Mouse (Mus musculus) cerebellum, adult 11-12 months (tissue): ENCODE data around the gene Zfp324.
A peak's percentile ranks its signal among the peaks of the same experiment; 100 is the strongest.

Source experiments
- DNase-seq: peaks from one replicate; pipeline ENCODE4 v3.0.0; 2022

Zfp324 gene

GRCm38 (mm10) chr7:12970906-12971305, 5.3 kb downstream of the Zfp324 start:
- no peak for DNase-seq

DNA sequence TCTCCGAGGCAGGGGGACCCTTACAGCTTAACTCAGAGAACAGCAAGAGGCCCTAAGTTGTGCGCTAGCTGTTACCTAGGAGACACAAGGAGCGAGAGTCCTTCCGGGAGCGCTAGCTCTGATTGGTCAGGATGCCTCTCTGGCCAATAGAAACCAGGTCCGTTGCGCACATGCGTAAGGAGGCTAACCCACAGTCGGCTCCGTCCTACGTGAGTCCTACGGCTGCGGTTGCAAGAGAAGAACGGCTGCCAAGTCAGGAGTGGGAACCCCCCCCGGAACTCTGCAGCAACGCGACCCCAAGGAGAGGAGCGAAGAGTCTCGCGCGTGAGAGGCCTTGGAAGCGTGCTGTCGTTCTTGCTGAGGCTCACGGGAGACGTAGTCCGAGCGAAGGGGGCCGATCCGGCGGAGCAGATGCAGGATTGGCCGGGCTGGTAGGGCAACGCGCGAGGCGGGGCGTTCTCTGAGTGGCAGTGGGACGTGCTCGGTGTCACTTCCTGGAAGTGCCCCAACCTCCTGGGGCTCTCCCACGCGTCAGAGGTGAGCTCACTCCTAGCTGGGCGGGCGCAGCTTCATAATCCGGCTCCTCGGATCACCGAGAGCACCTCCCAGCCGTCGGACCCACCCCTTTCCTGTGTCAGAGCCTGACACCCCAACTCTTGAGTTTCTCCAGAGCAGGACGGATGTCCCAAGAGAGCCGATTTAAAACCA, 12.2 kb downstream of the Zfp324 start, which contains the start of gene Zfp446:
Gene Zfp446, plus strand, starts transcription at position 167 of the 708 bp plus-strand sequence.
- peak; percentile 99 for DNase-seq

GRCm38 (mm10) chr7:12978931-12979722, 13.5 kb downstream of the Zfp324 start:
- DNase-seq, result peak; percentile 69

DNA sequence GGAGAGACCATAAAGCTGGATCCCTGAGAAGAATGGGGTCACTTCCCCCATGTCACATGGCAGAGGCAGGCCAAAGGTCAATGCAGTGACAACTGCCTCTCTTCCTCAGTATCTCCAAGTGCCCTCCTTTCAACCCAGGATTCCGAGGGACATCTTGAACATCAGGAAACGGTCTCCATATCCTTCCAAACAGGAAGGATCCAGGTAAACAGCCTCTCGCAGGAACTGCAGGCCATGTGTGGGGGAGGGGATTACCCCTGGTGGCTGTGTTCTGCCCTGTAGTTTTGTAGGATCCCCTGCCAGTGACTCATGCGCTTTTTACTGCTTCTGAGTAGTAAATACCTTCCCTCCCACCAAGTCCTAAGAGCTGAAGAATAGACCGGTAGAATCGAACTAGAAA, 14.1 kb downstream of the Zfp324 start:
- DNase-seq, result peak; percentile 56

- no peak for DNase-seq
Measured at GRCm38 (mm10) chr7:12980291-12980690, 14.7 kb downstream of the Zfp324 start.

DNA sequence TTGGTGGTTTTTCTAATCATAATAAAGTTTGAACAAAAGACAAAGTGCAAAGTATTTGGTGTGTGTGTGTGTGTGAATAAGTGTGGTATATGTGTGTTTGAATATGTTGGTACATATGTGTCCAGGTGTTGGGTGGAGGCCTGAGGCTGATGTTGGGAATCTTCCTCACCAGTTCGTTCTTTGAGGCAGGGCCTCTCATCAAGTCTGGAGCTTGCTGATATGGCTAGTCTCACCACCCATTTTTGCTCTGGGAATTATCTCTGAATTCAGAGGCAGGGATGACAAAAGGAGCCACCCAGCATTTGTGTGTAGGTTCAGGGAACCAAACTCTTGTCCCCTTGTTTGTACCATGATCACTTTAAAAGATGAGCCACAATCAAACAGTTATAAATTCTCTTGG, 20.1 kb downstream of the Zfp324 start:
- no peak for DNase-seq

GRCm38 (mm10) chr7:12986906-12987305, 21.3 kb downstream of the Zfp324 start:
- DNase-seq, result no peak

- DNase-seq, result no peak
Measured at GRCm38 (mm10) chr7:12987409-12988189, 22.0 kb downstream of the Zfp324 start.

DNA sequence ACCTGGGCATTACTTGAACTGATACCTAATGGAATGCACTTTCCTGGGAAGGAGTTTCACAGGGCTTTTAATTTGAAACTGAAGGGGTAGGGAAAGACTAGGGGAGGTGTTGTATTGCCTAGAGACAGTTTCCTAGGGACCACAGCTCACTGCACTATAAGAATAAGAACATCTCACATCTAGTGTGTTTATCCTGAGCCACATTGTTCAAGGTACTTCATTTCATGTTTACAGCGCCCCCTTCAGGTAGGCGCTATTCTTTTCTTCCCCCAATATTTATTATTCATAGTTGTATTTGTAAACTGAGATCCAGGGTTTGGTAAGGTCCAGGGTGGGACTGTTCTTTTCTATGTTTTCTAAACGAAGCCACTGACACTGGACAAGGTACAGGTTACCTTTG, 26.6 kb downstream of the Zfp324 start:
- no peak for DNase-seq

- no peak for DNase-seq
Measured at GRCm38 (mm10) chr7:12993148-12993547, 27.5 kb downstream of the Zfp324 start.

- DNase-seq, result no peak
Measured at GRCm38 (mm10) chr7:12995862-12996261, 30.2 kb downstream of the Zfp324 start.

DNA sequence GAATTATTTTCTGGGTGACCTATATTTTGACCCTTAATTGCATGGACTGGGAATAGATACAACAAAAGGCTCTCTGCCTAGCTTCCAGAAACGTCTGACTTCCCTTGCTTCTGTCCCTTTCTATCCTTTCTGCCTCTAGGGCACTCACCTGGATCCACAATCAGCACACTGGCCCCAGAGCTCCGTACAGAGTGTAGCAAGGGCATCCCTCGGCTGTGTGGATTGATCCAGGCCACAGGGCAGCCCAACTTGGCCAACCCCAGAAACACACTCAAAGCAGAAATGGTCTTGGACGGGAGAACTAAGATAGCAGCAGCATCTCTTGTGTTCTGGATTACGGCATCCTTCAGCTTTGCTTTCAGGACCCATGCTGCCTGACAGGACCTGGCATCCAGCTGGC, 31.6 kb downstream of the Zfp324 start:
- DNase-seq, result no peak

- DNase-seq, result no peak
Measured at GRCm38 (mm10) chr7:12998053-12998452, 32.4 kb downstream of the Zfp324 start, which contains the start of gene Slc27a5. TSS of gene Slc27a5 (minus strand) at chr7:12998192.

DNA sequence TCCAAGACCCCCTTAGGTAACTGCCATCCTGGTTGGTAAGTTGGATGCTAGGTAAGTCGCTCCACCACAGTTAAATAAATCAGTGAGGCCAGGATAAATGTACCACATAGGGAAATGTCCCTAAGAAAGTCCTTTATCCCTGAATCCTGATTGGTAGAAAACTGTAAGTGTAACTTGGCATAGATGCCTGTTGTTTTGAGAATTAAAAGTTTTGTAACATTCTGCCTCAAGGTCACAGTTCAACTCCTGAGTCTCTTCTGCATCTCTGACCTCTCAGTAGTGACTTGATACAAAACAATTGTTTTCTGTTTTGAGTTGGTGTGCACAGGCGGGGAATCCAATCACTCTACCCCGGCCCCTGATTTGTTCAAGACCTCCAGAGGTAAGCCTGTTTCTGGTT, 33.2 kb downstream of the Zfp324 start, which contains the start of gene Trim28:
Gene Trim28, plus strand, starts transcription at position 264 of the 400 bp plus-strand sequence.
- DNase-seq, result no peak

DNA sequence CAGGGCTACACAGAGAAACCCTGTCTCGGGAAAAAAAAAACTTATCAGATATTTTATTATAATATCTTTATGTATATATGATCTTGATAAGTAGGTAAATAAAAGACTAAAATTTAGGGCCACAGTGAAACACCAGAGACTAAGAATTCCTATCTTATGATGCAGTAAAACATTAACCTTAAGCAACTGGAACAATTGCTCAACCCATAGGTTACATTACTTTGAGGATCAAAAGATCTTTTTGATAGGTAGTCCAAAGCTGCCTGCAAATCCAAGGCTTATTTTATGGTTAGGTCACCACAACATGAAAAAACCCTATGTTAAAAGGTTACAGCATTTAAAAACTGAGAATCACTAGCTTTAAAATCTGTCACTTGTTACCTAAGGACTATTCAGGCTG, 35.9 kb downstream of the Zfp324 start:
- no peak for DNase-seq

DNA sequence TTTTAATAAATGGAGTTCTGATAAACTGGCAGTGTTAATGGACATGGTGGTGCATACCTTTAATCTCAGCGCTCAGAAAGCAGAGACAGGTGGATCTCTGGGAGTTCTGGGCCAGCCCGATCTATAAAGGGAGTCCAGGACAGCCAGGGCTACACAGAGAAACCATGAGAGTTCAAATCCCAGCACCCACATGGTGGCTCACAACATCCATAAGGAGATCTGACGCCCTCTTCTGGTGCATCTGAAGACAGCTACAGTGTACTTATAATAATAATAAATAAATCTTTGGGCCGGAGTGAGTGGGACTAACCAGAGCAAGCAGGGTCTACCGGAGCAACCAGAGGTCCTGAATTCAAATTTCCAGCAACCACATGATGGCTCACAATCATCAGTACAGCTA, 37.7 kb downstream of the Zfp324 start:
- no peak for DNase-seq

- no peak for DNase-seq
Measured at GRCm38 (mm10) chr7:13006011-13006410, 40.4 kb downstream of the Zfp324 start.

GRCm38 (mm10) chr7:13006531-13006930, 40.9 kb downstream of the Zfp324 start:
- no peak for DNase-seq

GRCm38 (mm10) chr7:13007341-13008092, 41.9 kb downstream of the Zfp324 start:
- DNase-seq, result peak; percentile 49

DNA sequence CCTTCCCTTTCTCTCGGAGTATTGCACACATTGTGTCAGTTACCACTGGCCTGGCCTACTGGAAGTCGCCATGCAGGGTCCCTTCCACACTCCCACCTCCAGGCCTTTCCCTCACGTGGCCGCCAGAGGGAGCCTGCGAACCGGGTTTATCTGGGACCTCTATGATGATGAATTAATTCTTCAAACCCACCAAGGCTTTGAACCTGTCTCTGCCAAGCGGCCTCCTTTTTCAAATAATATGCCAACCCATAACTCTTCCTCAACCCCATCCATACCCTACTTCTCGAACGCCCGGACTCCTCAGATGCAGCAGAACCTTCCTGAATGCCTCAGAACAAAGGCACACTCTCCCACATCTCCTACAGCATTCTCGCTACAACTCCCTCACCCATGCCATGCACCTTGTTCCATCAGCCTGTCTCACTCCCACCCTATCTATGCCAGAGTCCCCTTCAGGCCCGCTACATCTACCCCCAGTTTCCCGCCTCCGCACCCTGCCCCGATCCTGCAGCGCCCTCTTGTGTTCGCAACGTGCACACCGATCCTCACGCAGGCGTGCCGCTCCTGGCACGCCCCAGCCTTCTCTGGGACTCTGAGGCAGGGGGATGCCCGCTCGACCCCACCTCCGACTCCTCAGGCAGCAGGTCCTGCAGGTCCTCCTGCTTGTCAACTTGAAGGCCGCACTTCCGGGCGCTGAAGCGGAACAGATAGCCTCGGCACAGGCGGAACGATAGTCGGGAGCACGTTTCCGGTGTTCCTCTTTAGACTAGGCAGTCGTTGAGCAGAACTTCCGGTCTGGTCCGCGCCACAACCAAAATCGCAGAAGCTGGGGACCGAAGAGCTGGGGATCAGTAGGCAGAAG, 43.7 kb downstream of the Zfp324 start:
- DNase-seq, result peak; percentile 94
